Mouse (Mus musculus): ENCODE results near the gene Cdh24. TPM values are rescaled to one million over a fixed set of nuclear protein-coding genes. Genes with fewer than 3 reads are reported as not detected.

Cdh24 gene
- polyA plus RNA-seq, 1 experiment from 2014 or later = 0.06 TPM

Other genes starting within 250 kb of the Cdh24 start
- 39.3 to 48.7 TPM (median 48.3 TPM) in 3 replicates for gene Slc7a7, start 223.6 kb downstream of the Cdh24 start, polyA plus RNA-seq (2018)
- 40.3 to 199 TPM (median 94.6 TPM) in 3 replicates for gene Mrpl52, start 214.5 kb downstream of the Cdh24 start, polyA plus RNA-seq (2018)
- gene Mmp14, start 209.8 kb downstream of the Cdh24 start, polyA plus RNA-seq (2018) = 19.5 to 30.7 TPM (median 25.0 TPM) in 3 replicates
- gene Lrp10, start 177.2 kb downstream of the Cdh24 start, polyA plus RNA-seq (2018) = 48.6 to 72.9 TPM (median 53.7 TPM) in 3 replicates
- not detected in 3 replicates for gene Rem2, start 165.3 kb downstream of the Cdh24 start, polyA plus RNA-seq (2018)
- gene Prmt5, start 123.8 kb downstream of the Cdh24 start, polyA plus RNA-seq (2018) = 13.8 to 37.2 TPM (median 33.4 TPM) in 3 replicates
- gene Haus4, start 86.7 kb downstream of the Cdh24 start, polyA plus RNA-seq (2018) = 12.0 to 20.7 TPM (median 13.2 TPM) in 3 replicates
- 0.33 to 0.94 TPM (median 0.66 TPM) in 3 replicates for gene Ajuba, start 63.8 kb downstream of the Cdh24 start, polyA plus RNA-seq (2018)
- gene 4931414P19Rik, start 35.4 kb downstream of the Cdh24 start, polyA plus RNA-seq (2018) = 3.5 to 3.9 TPM (median 3.7 TPM) in 3 replicates
- gene Psmb5, start 23.3 kb downstream of the Cdh24 start, polyA plus RNA-seq (2018) = 32.9 to 235 TPM (median 122 TPM) in 3 replicates
- gene Psmb11, start 19.9 kb downstream of the Cdh24 start, polyA plus RNA-seq (2018) = not detected in 3 replicates
- gene Gm17606, start 412 bp downstream of the Cdh24 start, polyA plus RNA-seq (2018) = not detected in 3 replicates
- 23.0 to 29.4 TPM (median 23.7 TPM) in 3 replicates for gene 1700123O20Rik, start 44.9 kb upstream of the Cdh24 start, polyA plus RNA-seq (2018)
- 92.8 to 195 TPM (median 119 TPM) in 3 replicates for gene Acin1, start 45.6 kb upstream of the Cdh24 start, polyA plus RNA-seq (2018)
- not detected in 3 replicates for gene Gm29776, start 57.5 kb upstream of the Cdh24 start, polyA plus RNA-seq (2018)
- 0.42 to 0.85 TPM in 2 of 3 replicates, not detected in the other for gene Cebpe, start 70.8 kb upstream of the Cdh24 start, polyA plus RNA-seq (2018)
- gene Slc7a8, start 140.6 kb upstream of the Cdh24 start, polyA plus RNA-seq (2018) = 62.3 to 349 TPM (median 87.2 TPM) in 3 replicates
- not detected in 3 replicates for gene Rnf212b, start 172.8 kb upstream of the Cdh24 start, polyA plus RNA-seq (2018)
- 4.1 to 15.5 TPM (median 6.0 TPM) in 3 replicates for gene Homez, start 229.6 kb upstream of the Cdh24 start, polyA plus RNA-seq (2018)
- 9.4 to 27.5 TPM (median 11.3 TPM) in 3 replicates for gene Ppp1r3e, start 236.2 kb upstream of the Cdh24 start, polyA plus RNA-seq (2018)
- 13.5 to 20.1 TPM (median 14.7 TPM) in 3 replicates for gene Bcl2l2, start 242.0 kb upstream of the Cdh24 start, polyA plus RNA-seq (2018)
- gene Gm20521, start 242.1 kb upstream of the Cdh24 start, polyA plus RNA-seq (2018) = 0.28 to 3.5 TPM (median 1.1 TPM) in 3 replicates